Mouse (Mus musculus) right cerebral cortex, postnatal 4 days (tissue): ENCODE data around the gene Paqr9.
"Not testable (repeated sequence)": the region's sequence is repeated elsewhere in the genome, so short reads cannot be mapped to it uniquely, and the experiment has no call there.

Source experiments
- DNase-seq: peaks from one replicate; pipeline ENCODE4 v3.0.0-alpha.2; 2022

The Paqr9 gene

GRCm38 (mm10) chr9:95559059-95559935, at the start of gene Paqr9:
Gene Paqr9 (plus strand): TSS chr9:95559657.
- DNase-seq, result peak; percentile 71

DNA sequence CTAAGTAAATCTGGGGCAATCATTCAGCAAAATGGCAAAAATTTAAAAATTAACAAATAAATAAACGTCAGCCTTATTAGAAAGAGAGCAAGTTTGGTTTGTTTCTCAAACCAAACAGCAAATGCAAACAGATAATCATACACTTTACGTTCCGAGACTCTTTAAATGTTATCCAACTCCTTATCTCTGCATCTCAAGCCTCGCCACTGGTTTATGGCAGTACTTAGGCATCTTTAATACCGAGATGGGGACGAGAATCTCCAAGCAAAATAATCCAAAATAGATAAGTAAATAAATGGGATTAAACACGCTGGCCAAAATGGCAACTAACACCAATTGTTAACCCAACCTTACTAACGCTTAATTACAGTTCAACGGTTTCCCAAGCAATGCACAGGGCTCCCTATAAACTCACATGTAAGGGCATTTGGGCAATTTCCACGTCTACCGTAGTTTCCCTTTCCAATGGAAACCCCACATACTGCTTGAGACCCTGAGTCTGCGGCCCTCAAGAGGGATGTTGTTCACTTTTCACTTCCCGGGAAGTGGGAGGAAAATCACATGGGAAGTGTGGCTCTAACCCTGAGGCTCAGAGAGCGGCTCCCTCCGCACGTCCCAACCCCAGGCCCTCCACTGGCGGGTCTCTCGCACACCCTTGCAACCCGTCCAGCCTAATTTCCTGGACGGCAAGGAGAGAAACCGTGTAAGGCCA, 48.6 kb upstream of the Paqr9 start:
- no peak for DNase-seq

- peak; percentile 95 for DNase-seq
Observed at GRCm38 (mm10) chr9:95511472-95512330, 47.8 kb upstream of the Paqr9 start, which contains the start of gene U2surp. Gene U2surp (minus strand): TSS chr9:95511996.

- DNase-seq, result no peak
Observed at GRCm38 (mm10) chr9:95512331-95513030, 47.0 kb upstream of the Paqr9 start.

DNA sequence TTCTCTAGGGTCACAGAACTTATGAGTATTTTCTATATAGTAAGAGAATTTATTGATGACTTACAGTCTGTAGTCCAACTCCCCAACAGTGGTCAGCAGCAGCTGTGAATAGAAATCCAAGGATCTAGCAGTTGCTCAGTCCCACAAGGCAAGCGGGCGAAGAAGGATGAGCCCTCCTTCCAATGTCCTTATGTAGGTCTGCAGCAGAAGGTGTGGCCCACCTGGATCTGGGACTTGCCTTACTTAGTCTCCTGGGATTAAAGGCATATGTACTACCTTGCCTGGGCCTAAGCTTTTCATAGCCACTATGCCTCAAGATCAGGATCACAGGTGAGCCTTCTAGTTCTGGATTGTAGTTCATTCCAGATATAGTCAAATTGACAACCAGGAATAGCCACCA, 45.7 kb upstream of the Paqr9 start:
- DNase-seq, result no peak

DNA sequence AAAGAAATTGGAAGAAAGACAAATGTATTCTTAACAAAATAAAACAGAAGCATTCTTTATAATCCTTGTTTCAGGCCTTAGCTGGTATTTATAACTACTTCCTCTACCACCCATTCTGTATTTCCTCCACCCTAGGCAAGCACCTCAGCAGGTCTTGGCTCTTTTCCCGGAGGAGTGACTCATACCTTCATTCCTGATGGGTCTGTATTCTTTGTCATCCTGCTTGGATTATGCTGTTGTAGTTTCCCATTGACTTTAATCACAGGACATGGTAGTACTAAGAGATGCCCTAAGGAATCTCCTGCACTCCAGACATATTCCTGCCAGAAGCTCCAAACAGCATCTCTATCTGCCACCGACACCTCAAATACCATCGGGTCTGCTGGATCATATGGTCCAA, 45.1 kb upstream of the Paqr9 start:
- not testable (repeated sequence) for DNase-seq

DNA sequence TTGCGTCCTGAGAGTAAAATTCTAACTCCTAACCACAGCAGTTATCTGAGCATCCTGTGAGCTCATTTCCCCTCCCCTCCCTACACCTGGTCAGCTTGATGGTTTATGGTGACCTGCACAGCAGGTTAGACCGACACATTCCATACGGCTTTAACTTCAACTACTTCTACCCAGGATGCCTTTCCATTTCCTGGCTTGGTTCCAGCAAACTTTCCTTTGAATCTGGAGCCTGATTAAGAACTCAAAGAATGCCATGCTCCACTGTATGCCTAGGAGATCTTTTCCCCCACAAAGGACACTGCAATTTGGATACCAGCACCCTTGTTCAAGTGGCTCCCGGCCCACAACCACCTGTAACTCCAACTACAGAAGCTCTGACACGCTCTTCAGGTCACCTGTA, 38.9 kb upstream of the Paqr9 start:
- DNase-seq, result no peak

DNA sequence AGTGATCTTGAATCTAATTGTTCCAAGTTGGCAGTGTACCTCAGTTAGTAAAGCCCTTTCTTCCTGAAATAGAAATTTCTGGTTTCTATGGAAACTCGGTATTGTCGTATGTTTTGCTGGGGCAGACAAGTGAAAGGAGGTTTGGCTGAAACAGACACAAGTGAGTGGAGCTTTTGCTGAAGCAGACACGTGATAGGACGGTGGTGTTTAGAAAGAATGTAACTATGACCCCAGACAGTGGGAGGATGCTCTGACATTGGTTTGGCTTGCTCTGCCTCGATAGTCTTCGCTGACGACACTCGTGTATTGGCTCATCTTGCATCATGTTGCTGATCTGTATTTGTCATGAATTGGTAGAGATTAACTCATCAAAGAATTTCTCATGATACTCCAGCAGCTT, 38.4 kb upstream of the Paqr9 start:
- DNase-seq, result no peak

DNA sequence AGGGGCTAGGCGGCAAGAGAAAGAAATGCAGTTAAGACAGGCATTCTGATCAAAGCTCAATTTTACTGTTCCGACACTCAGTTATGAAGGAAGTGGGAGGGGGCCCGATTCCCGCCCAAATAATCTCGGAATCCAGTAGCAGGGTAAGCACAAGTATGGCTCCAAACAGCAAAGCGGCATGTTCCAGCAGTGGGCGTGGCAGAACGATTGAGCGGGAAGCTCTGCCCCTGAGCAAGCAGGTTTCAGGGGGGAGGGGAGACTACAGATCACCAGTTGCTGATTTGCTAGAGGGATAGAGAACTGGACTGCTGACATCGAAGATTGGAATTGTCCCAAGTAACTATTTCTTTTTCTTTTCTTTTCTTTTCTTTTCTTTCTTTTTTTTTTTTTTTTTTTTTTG, 37.9 kb upstream of the Paqr9 start:
- DNase-seq, result no peak

GRCm38 (mm10) chr9:95522561-95522960, 36.9 kb upstream of the Paqr9 start:
- no peak for DNase-seq

DNA sequence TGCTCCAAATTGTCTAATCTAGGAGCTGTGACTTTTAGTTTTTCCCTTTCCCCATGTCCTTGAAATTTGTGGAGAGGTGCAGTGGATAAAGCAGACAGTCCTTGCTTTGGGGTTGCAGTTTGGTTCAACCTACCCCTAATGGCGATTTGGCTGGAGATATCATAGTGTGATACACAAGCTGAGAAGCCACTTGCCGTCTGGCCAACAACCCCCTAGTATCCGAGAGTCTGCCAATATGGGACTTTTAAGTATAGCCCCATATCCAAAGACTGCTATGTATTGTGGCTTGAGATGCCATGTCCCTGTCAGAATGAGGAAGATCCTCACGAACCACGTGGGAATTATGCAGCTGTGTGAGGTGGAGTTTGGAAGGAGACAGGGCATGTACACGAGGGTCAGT, 34.1 kb upstream of the Paqr9 start:
- DNase-seq, result no peak

DNA sequence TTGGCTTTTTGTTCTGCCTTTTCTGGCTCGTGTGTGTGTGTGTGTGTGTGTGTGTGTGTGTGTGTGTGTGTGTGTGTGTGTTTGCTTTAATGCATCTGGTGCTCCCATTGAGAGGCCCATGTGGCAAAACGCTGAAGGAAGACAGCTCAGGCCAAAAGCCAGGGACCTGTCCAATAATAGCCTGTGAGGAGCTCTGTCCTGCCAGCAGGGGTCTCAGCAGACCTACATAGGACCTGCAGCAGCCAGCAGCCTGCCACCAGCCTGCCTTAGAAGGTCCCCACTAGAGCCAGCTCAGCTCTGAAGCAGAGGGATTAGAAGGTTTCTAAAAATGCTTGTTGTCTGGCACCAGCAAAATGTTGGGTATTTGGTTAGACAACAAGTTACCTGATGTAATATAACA, 33.5 kb upstream of the Paqr9 start:
- DNase-seq, result no peak

- DNase-seq, result no peak
Observed at GRCm38 (mm10) chr9:95527676-95528075, 31.8 kb upstream of the Paqr9 start.

DNA sequence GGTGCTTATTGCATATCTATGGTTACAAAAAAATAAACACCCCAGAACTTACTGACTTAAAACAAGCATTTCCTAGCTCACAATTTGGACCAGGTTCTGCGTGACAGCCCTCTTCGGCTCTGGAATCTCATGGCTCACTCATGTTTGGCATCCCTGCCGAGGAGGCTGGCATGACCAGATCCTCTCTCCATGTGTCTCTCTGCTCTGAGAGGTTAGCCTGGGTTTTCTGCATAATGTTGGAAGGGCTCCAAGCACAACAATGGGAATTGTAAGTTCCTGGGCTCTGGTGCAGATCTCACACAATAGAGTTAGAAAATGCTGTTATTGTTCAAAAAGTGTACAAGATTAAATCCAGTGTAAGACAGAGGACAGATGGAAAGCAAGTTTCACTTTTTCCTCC, 28.3 kb upstream of the Paqr9 start:
- DNase-seq, result no peak

DNA sequence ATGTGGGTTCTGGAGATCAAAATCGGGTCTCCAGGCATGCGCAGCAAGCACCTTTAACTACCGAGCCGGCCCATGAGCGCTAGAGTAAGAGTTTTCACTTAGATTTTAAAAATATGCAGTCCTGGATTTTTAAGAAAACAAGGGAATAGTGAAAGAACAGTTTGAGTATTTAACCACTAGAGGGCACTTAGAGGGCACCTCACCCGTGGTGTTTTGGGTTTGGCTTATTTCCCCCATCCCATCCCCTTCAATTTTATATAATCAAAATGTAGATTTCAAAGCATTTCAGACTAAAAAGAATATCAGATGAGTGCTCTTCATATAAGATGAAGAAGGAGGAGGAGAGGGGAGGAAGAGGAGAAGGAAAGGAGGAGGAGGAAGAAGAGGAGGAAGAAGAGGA, 25.6 kb upstream of the Paqr9 start:
- DNase-seq, result no peak

- no peak for DNase-seq
Observed at GRCm38 (mm10) chr9:95539176-95539800, 20.2 kb upstream of the Paqr9 start.

DNA sequence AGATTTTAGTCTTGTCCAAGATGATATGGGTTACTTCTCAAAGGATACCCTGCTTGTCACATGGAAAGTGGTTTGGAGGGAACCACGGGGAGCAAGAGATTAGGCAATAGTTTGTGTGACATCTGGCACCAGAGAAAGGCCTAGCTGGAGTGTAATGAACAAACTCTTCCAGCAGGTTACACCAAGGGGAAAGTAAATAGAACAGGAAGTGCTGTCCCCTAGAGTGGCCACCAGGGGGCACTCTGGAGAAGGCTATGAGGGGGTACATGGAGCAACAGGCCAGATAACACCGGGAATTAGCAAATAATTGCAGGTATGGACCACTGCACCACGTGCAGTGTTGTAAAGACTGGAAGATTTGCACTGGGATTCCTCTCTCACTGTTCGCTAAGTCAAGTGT, 19.0 kb upstream of the Paqr9 start:
- peak; percentile 37 for DNase-seq

DNA sequence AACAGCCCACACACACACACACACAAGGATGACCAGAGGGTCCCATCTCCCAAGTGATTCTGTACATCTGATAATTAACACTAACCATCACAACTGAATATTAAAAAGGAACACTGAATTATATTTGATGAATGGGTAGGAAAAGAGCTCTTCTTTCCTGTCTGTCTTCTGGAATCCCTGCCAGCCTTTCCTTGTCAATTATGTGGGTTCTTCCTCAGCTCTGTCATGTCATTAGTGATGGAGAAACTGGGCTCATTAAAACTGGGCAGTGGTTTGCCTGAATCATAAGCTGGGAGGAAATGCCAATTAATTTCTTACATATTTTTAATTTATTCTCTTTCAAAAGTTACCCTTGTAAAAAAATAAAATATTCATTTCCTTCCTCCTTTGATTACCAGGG, 18.2 kb upstream of the Paqr9 start:
- no peak for DNase-seq

DNA sequence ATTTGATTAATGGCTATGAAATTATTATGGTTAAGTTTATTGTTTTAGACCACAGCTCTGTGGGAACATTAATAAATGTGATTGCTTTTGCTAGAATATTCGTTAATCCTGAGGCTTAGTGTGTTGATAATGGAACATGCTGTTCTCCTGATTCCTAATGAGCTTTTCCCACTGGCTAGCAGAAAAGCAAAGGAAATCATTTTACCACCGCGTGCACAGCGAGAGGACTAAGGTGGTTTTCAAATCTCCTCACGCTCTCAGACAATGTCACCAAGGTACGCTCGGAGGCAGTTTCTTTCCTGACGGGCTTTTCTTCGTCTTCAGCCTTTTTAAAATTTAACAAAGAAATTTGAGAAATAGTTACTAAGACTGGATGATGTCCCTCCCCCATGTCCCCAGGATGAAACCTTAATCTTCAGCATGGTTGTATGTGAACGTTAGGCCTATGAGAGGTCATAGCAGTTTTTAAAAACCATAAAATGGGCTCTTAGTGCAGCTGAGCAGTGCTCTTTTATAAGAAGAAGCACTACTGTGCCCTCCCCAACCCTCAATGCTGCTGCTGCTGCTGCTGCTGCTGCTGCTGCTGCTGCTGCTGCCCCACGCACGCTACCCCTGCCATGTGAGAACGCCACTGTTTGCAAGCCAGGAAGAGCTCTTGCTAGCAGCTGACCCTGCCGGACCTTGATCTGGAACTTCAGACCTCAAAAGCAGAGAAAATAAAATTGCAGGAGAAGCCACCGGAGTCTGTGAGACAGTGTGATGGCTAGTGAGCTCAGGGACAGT, 17.6 kb upstream of the Paqr9 start:
- DNase-seq, result no peak

DNA sequence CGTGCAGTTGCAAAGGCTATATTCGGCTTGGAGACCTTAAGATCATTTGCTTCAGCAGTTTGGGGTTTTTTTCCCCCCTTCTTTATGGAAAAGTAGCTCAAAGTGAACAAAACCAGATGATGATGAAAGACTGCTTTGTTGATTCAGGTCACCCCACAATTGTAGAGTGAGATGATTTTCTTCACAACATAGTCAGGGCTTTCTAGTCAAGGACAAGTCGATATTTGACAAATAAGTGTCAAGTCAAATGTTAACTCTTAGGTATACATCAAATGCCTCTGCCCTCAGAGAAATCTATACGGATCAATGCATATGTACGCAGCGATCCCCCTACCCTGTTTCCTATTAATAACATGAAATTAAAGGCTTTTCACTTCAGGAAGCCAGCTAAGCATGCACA, 17.0 kb upstream of the Paqr9 start:
- no peak for DNase-seq

DNA sequence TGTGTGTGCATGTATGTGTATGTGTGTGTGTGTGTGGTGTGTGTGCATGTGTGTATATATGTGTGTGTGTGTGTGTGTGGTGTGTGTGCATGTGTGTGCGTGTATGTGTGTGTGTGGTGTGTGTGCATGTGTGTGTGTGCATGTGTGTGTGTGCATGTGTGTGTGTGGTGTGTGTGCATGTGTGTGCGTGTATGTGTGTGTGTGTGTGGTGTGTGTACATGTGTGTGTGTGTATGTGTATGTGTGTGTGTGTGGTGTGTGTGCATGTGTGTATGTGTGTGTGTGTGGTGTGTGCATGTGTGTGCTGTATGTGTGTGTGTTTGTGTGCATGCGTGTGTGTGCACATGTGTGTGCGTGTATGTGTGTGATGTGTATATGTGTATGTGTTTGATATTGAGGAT, 14.9 kb upstream of the Paqr9 start:
- no peak for DNase-seq
